Mouse (Mus musculus) small intestine, adult 2 months (tissue): ENCODE measurements around the gene Pigv. TPM values are rescaled to one million over a fixed set of nuclear protein-coding genes. Genes with fewer than 3 reads are reported as not detected.

Experiments
- H3K27ac ChIP-seq: fragments of 200-500 bp; 2 replicates; pipeline ENCODE4 v1.5.1; 2012; ENCODE audit warnings: low read depth, low read length, control low read depth, inconsistent platforms; ENCODE audit not compliant: insufficient read depth
- H3K27me3 ChIP-seq: fragments of 200-500 bp; 2 replicates; pipeline ENCODE4 v1.6.1; 2012; ENCODE audit warnings: mild to moderate bottlenecking, moderate library complexity, low read length, inconsistent platforms; ENCODE audit not compliant: control insufficient read depth, insufficient read depth
- H3K36me3 ChIP-seq: fragments of 200-500 bp; 2 replicates; pipeline ENCODE4 v1.6.1; 2012; ENCODE audit warnings: mild to moderate bottlenecking, low read length, control low read depth, inconsistent platforms; ENCODE audit not compliant: control insufficient read depth, insufficient read depth
- H3K4me1 ChIP-seq: fragments of 200-500 bp; 2 replicates; pipeline ENCODE4 v1.6.1; 2012; ENCODE audit warnings: low read length, inconsistent platforms, mixed read lengths; ENCODE audit not compliant: control insufficient read depth, insufficient read depth, insufficient read length
- H3K4me3 ChIP-seq: fragments of 200-500 bp; 2 replicates; pipeline ENCODE4 v1.5.1; 2012; ENCODE audit warnings: low read depth, mild to moderate bottlenecking, control low read depth, inconsistent platforms, low read length, moderate library complexity
- CTCF ChIP-seq: fragments of 200-500 bp; IDR thresholded peaks from 2 replicates; pipeline ENCODE4 v1.5.1; 2012; ENCODE audit warnings: low read depth, mild to moderate bottlenecking, control low read depth, inconsistent platforms, low read length, moderate library complexity, mixed read lengths; ENCODE audit not compliant: insufficient replicate concordance, insufficient read length; ENCODE audit errors: extremely low read depth
- POLR2A ChIP-seq: fragments of 200-500 bp; IDR thresholded peaks from 2 replicates; pipeline ENCODE4 v1.6.1; 2012; ENCODE audit warnings: low read depth, mild to moderate bottlenecking, control low read depth, inconsistent platforms, low read length, moderate library complexity
- WGBS: fragments of 180-500 bp; shearing (Covaris S2); methylation state at CpG from one replicate; pipeline ENCODE4 v1.1.7; 2018; 5-methylcytosine and 5-hydroxymethylcytosine counted together
- polyA plus RNA-seq: library from polyadenylated mRNA; depleted of rRNA; stranded (reverse); fragments of >200 nt; gene quantifications from 2 replicates; pipeline ENCODE4 v1.2.3, GENCODE M21; 2012

Pigv gene
- polyA plus RNA-seq, 1 experiment: 8.9 TPM

DNA sequence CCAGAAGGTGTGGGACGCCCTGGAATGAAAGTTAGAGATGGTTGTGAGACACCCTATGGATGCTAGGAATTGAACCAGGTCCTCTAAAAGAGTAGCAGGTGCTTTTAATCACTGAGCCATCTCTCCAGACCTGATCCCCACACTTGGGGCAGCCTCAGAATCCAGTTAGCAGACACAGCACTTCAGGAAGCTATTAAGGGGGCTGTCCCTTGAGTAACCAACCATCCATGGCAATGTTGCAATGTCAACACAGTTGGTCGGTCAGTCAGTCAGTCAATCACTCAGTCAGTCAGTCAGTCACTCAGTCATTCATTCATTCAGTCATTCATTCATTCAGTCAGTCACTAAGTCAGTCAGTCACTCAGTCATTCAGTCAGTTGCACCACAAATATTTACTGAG, 43.9 kb downstream of the Pigv start:
- peaks cover 21% of the 10 kb centered on the region for H3K4me1 ChIP-seq
- WGBS: 80% methylated on average over 2 of the region's 2 CpGs
- no peak overlapping the region for H3K27ac ChIP-seq
- no peak overlapping the region for H3K4me3 ChIP-seq
- no peaks in the 10 kb centered on the region for H3K27me3 ChIP-seq
- no peak for TF ChIP-seq POLR2A
- no peak for TF ChIP-seq CTCF
- H3K36me3 ChIP-seq: peaks cover 18% of the 10 kb centered on the region

DNA sequence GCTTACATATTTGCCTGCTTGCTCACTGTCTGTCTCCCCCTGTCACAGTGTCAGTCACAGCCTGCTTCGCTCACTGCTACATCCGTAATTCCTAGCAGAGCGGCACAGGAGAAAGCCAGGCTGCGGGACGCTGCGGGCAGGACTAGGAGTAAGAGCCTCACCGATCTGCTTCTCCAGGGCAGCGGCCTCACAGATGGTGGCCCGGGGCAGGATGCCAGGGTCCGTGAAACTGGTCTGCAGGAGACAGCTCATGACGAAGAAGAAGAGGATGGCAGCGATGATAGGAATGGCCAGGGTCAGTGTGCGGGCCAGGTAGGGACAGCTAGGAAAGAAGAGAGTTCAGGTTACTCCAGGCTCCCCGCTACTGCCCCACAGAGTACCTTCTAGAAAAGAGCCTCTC, 45.4 kb downstream of the Pigv start:
- H3K4me1 ChIP-seq: peaks cover 15% of the 10 kb centered on the region
- no peak overlapping the region; the same call in 1 of the 2 replicates for H3K27ac ChIP-seq
- H3K27me3 ChIP-seq: no peaks in the 10 kb centered on the region
- H3K4me3 ChIP-seq: no peak overlapping the region
- TF ChIP-seq POLR2A (no peak), CTCF (no peak)
- 89% methylated on average over 14 of the region's 14 CpGs for WGBS
- H3K36me3 ChIP-seq: peaks cover 18% of the 10 kb centered on the region

DNA sequence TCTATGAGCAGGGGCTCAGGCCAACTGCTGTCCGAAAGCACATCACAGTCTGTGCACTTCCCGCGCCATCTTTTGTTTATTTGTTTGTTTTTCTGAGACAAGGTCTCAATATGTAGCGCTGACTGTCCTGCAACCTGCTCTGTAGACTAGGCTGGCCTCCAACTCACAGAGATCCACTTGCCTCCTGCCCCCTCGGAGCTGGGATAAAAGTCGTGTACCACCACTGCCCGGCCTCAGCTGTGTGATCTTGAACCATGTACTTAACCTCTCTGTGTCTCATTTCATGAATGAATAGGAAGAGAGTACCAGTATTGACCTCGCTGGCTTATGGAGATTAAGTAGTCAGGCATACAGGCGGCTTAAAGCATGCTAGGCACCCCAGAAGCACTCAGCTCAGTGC, 45.8 kb downstream of the Pigv start:
- H3K4me3 ChIP-seq: no peak overlapping the region
- H3K27me3 ChIP-seq: no peaks in the 10 kb centered on the region
- peaks cover 18% of the 10 kb centered on the region for H3K36me3 ChIP-seq
- TF ChIP-seq CTCF (no peak), POLR2A (no peak)
- peaks cover 13% of the 10 kb centered on the region for H3K4me1 ChIP-seq
- WGBS: 89% methylated on average over 9 of the region's 9 CpGs
- H3K27ac ChIP-seq: peak overlapping the region; percentile 81; the same call in 1 of the 2 replicates

GRCm38 (mm10) chr4:133626221-133626620, 46.2 kb downstream of the Pigv start:
- Histone ChIP-seq H3K27ac (peak overlapping the region; percentile 81), H3K36me3 (peaks cover 18% of the 10 kb centered on the region), H3K4me3 (no peak overlapping the region), H3K27me3 (no peaks in the 10 kb centered on the region), H3K4me1 (peaks cover 11% of the 10 kb centered on the region)
- 75% methylated on average over 5 of the region's 5 CpGs for WGBS
- no peak for TF ChIP-seq POLR2A
- TF ChIP-seq CTCF: no peak

DNA sequence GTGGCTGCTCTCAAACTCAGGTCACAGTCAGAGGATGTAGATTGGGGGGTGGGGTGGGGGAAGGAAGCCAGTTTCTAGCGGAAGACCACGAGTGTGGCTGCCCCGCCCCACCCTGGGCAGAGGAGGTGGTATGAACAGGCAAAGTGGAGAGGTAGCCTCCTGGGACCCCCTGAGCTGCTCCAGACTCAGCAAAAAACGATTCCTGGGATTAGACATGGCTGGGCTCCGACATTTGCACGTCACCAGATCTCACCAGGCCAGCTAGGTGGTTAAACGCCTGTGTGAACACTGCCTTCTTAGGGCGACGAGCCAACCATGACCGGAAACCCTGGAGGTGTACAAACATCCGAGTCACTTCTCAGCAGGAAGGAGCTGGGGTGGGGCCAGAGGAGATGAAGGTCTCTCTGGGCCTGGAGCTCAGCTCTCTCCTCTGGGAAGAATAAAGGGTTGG, 46.8 kb downstream of the Pigv start:
- no peak overlapping the region for H3K4me3 ChIP-seq
- WGBS: 69% methylated on average over 11 of the region's 11 CpGs
- H3K36me3 ChIP-seq: peaks cover 18% of the 10 kb centered on the region
- H3K4me1 ChIP-seq: peaks cover 13% of the 10 kb centered on the region
- H3K27ac ChIP-seq: peak overlapping the region; percentile 81
- TF ChIP-seq CTCF: no peak
- peak; percentile 14; the same call in 1 of the 2 replicates for TF ChIP-seq POLR2A
- no peaks in the 10 kb centered on the region for H3K27me3 ChIP-seq

DNA sequence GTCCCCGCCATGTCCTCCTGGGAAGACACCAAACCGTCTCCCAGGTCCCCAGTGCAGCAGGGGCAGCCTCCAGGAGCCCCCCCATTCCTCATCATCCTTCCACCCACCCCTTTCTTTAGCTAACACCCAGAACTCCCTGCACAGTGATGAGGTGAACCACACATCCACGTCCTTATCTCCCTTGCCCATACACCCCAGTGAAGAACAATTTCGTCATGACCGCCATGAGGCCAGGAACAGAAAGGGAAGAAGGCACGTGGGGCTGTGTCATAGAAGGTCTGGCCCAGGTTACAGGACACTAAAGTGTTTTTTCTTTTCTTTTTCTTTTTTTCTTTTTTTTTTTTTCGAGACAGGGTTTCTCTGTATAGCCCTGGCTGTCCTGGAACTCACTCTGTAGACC, 47.6 kb downstream of the Pigv start:
- TF ChIP-seq CTCF: no peak
- TF ChIP-seq POLR2A: no peak
- Histone ChIP-seq H3K27ac (peak overlapping the region; percentile 81; the same call in 1 of the 2 replicates), H3K4me3 (no peak overlapping the region), H3K36me3 (peaks cover 18% of the 10 kb centered on the region), H3K27me3 (no peaks in the 10 kb centered on the region), H3K4me1 (peaks cover 16% of the 10 kb centered on the region)
- WGBS: 84% methylated on average over 7 of the region's 7 CpGs

GRCm38 (mm10) chr4:133622161-133622695, 50.2 kb downstream of the Pigv start:
- TF ChIP-seq CTCF (no peak), POLR2A (no peak)
- Histone ChIP-seq H3K4me1 (peaks cover 20% of the 10 kb centered on the region), H3K36me3 (peaks cover 19% of the 10 kb centered on the region), H3K27ac (peak overlapping the region; percentile 17; the same call in 1 of the 2 replicates), H3K27me3 (no peaks in the 10 kb centered on the region), H3K4me3 (no peak overlapping the region)
- WGBS: 77% methylated on average over 11 of the region's 11 CpGs
